Mouse (Mus musculus): ENCODE results near the gene Sorl1.

GRCm38 (mm10) chr9:42154682-42155081 is 30.6 kb upstream of the Sorl1 start:
- TF ChIP-seq GATA1 (IDR thresholded peaks at IDR 0.05; ENCODE audit: low read length) = no peak
- TF ChIP-seq TAL1 (IDR thresholded peaks at IDR 0.05; ENCODE audit: low read length) = no peak
